Mouse (Mus musculus): ENCODE measurements around the gene Klk6. TPM values are rescaled to one million over a fixed set of nuclear protein-coding genes. Genes with fewer than 3 reads are reported as not detected.

Klk6 gene
- total RNA-seq (2021), result not detected
- long read RNA-seq, experiment 1, result 0 reads
- long read RNA-seq, experiment 2, result 0 reads

DNA sequence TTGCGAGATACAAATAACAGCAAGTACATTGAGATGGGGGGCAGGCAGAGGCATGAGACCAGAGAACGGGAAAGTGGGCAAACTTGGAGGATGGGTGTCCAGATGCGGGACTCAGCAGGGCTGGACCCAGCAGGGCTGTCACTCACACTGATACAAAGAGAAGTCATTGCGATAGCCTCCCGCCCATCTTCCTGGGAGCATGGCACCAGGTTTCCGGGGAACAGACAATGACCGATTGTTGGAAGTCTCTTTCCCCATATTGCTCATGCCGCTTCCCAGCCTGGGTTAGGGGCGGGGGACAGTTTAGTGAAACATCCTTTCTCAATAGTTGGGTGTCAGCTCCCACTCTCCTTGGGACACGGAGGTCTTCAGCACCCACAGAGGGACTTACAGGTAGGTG is at the start of gene Klk6:
Gene Klk6 (plus strand): TSS at position 301 of the 400 bp plus-strand sequence.
- DNase-seq (ENCODE audit: low spot score in 2 of 2), result no peak

DNA sequence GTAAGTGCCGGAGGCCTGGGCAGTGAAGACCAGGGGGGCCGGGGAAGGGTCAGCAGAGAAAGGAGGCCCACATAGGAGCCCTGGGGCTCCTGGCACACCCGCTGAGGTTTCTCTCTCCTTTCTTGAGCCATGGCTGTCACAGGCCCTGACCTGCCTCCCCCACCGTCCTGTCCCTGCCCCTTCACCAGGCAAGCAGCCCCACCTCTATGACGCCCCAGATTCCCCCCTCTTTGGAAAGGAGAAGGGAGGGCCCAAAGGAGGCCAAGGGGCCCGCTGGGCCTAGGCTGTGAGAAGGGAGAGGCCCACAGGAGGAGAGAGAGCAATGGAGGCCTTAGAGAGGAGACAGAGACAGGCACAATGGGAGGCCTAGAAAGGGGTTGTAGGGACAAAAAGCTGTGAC is 49.5 kb upstream of the Klk6 start:
- peak in 1 of 2 experiments; percentile 5 for DNase-seq (ENCODE audit: low spot score in 2 of 2)

DNA sequence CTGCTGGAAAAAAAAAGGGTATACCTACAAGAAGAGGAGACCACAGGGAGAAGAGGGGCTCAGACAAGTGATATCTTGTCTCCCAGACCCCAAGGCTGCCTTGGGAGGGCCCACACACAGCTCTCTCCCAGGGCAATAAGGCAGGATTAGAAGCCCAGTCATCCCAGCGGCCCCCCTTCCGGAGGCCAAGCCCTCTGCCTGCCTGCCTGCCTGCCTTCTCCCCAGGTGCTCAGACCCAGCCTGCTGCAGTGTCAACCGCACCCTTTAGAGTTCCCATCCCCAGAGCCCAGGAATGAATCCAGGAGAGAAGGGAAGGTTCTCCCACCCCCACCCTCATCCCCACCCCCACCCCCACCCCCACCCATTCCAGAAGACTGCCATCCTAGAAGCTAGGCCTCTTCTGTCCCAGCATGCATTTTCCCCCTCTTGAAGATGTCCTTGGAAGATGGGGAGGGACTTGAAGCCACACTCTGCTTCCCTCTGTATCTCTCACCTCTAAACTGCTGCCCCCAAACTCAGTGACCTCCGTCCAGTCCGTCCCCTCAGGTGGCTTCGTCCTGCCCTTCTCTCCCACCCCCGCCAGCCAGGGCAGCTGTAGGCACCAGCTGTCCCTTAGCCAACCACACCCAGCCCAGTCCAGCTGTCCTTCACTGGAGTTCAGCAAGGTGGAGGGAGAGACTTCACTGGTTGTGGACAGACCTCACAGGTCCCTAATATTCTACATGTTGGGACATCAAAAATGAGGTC is 48.8 kb upstream of the Klk6 start:
- peak in 1 of 2 experiments; percentile 6 for DNase-seq (ENCODE audit: low spot score in 2 of 2)

DNA sequence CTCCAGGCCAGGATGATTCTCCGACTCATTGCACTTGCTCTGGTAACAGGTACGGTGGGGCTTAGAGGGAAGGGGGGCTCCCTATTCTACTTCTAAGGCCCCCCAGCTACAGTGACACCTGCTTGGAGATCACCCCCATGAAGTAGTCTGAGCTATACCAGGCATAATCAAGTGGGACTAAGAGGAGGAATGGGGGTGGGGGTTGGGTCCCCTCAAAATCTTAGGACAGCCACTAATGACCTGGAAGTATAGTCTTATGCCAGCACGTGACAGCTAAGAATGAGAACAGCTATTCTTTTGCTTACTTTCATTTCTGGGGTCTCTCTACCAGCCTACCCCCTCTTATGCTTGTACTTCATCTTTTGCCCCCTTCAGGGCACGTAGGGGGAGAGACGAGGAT is 47.8 kb upstream of the Klk6 start:
- DNase-seq (ENCODE audit: low spot score in 2 of 2), result no peak

DNA sequence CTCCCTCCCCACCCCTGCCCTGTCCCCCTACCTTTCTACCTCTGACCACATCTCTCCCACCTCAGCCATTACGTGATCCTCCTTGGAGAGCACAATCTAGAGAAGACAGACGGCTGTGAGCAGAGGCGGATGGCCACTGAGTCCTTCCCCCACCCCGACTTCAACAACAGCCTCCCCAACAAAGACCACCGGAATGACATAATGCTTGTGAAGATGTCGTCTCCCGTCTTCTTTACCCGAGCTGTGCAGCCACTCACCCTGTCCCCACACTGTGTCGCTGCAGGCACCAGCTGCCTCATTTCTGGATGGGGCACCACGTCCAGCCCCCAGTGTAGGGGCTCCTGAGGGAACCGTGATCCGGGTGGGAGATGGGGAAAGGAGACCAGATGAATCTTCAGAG is 46.9 kb upstream of the Klk6 start:
- DNase-seq (ENCODE audit: low spot score in 2 of 2), result peak in 1 of 2 experiments; percentile 11

DNA sequence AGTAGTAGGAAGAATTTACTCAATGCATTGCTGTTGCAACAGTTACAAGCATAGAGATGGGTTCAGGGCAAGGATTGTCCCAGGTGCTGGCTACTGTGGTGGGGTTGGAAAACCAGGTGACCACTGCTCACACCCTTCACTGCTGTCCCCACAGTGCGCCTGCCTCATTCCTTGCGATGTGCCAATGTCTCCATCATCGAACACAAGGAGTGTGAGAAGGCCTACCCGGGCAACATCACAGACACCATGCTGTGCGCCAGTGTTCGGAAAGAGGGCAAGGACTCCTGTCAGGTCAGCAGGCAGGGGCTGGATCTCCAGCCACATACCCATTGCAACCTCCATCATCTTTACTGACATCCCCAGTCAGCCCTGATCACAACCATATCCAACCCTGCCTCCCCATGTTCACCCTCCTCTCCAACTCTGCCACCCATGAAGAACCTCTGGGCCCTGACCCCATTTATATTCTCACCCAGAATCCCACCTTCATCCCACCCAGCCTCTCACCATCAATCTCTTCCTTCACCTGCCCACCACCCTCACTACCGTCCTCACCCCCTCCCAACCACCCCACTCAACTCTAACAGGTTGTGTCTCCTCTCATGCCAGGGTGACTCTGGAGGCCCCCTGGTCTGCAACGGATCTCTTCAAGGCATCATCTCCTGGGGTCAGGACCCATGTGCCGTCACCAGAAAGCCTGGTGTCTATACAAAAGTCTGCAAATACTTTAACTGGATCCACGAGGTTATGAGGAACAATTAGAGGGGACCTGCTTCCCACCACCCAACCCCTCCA is 45.9 kb upstream of the Klk6 start:
- peak in 1 of 2 experiments; percentile 12 for DNase-seq (ENCODE audit: low spot score in 2 of 2)

DNA sequence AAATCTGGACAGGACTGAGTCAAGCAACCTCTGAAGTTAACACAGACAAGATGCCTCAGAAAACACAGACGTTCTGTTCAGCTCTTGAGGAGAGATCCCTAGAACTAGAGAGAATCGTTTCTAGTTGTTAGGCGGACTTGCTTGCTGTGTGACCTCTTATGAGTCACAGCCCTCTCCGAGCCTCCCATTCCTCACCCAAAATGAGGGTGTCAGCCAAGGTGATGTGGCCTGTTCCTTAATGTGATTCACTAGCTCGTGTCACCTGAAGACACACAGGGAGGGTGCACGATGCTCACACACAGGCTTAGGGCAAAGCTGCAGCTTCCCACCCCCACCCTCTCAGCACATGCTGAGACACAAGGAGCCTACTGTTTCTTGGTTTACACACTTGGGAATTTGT is 44.1 kb upstream of the Klk6 start:
- peak in 1 of 2 experiments; percentile 14 for DNase-seq (ENCODE audit: low spot score in 2 of 2)

DNA sequence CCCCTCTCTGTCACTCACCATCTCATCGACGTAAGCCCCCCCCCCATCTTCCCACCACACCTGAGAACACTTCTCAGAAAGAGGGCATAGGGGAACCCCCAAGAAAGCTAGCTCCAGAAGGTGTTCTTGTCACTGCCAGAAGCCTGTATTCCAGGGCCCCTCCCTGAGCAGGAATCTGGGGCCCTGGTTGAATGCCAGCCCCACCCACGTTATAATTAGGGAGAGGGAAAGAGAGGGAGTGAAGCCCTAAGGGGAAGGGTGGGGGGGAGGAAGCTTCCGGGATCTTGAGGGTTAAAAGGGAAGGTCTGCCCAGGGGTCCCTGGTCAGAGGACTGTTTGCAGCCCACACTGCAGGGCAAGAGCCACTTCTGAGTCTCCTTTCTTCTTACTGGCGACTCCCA is 43.6 kb upstream of the Klk6 start, which contains the start of gene Klk10:
Gene Klk10 (plus strand): TSS at position 290 of the 400 bp plus-strand sequence.
- DNase-seq (ENCODE audit: low spot score in 2 of 2), result peak in 1 of 2 experiments; percentile 10

DNA sequence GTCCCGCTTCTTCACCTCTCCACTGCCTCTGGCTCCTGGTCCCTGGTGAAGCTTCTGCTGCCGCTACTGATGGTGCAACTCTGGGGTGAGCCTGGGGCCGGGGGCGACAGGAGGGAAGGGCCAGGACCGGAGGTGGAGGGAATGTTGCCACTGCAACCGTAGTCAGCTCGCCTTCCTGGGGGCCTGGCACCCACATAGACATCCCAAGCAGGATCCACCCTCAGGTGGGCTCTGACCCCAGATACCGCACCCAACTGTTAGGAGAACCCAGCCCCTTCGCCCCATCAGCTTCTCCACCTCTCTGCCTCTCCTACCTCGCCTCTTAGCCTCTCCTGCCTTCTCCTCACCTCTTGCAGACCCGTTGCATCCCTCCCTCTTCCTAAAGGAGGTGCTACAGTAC is 42.8 kb upstream of the Klk6 start:
- peak in 1 of 2 experiments; percentile 15 for DNase-seq (ENCODE audit: low spot score in 2 of 2)

DNA sequence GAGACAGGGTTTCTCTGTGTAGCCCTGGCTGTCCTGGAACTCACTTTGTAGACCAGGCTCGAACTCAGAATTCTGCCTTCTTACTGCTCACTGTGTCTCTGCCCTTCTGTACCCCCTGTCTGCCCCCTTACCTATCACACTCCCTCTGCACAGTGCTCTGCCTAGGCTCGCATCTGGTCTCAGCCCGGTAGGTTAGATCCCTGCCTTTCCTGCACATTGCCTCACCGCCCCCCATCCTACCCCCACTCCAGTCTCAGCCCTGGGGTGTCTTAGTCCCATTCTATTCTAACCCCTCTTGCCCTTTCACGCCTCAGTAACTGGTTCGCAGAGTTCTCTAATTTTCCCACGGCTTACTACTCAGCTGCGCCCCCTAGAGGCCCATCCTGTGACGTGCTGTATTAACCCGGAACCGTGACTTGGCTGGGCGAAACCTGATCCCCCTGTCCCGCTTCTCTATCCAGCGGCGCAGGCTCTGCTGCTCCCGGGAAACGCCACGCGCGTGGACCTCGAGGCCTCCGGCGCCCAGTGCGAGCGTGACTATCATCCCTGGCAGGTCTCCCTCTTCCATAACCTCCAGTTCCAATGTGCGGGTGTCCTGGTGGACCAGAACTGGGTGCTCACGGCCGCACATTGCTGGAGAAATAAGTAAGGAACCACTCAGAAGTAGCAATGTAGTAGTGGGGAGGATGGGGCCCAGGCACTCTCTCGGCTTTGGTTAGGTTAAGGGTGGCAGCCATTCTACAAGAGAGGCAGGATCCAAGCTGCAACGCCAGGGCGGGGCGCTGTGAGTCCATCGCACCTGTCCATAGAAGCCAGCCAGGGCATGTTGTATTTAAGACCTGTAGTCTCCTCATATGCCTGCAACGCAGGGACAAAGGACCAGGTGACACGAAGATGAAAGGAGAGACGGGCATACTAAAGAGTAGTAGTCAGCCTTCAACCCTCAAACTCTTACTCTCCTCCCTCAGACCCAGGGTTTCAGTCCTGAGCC is 41.7 kb upstream of the Klk6 start:
- DNase-seq (ENCODE audit: low spot score in 2 of 2), result peak; percentile 67 to 71

DNA sequence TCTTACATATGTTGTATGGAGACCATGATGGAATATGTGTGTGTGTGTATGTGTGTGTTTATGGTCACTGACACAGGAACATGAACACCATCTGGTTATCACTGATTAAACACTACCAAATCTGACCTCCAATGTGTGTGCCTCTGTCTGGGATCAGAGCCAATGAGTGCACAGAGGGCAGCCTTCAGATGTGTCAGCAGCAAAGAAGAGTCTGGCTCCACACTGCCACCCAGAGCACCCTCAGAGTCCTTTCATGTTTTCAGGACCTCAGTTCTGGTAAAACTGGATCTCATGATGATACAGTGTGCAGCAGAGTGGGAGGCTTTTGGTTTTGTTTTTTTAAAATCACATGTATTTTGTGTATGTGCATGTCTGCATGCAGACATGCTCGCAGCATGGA is 39.0 kb upstream of the Klk6 start:
- no peak for DNase-seq (ENCODE audit: low spot score in 2 of 2)

DNA sequence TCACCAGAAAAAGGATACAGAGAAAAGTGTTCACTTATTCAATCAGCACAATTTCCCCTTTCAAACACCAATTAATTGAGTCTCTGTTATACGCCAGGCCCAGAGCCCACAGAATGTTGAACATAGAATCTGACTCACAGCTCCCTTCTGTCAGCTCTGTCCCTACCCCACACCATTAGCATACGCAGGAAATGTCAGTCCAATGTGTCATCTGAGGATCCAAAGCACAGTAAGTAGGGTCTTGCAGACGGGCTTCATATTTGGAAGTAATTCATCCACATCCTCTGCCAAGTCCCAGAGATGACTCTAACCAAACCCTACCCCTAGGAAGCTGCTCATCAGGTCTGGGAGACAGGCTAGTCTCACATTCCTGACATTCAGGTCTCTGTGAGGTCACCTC is 36.2 kb upstream of the Klk6 start:
- no peak for DNase-seq (ENCODE audit: low spot score in 2 of 2)

DNA sequence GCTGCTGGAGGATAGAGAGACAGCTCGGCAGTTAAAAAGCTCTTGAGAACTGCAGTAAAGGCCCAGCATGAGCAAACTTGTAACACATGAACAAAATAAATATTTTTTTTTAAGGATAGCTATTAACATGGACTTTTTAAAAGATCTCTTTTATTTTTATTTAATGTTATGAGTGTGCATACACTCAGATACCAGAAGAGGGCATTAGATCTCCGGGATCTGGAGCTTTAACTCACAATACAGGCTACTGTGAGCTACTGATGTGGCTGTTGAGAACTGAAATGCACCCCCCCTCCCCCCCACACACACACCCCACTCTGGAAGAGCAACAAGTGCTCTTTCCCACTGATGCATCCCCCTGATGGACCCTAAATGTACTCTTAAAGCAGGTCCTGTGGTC is 35.0 kb upstream of the Klk6 start:
- no peak for DNase-seq (ENCODE audit: low spot score in 2 of 2)

DNA sequence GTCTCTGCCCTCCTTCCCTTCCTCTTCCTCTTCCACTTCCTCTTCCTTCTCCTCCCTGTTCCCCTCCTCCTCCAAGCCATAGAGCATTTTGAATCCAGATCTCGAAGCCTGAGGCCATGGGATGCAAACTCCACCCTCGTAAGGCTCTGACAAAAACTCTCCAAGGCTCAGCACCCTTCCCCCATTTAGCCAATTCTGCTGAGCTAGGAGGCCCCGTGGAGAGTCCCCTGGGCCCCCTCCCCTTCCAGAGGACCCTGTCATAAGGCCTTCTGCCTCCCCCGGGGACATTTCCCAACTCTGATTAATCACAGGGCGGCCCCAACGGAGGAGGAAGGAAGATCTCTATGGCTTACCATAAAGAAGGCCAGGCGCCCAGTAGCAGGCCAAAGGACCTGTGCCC is 32.7 kb upstream of the Klk6 start, which contains the start of gene Klk9:
Gene Klk9 (plus strand): TSS at position 301 of the 400 bp plus-strand sequence.
- DNase-seq (ENCODE audit: low spot score in 2 of 2), result no peak

DNA sequence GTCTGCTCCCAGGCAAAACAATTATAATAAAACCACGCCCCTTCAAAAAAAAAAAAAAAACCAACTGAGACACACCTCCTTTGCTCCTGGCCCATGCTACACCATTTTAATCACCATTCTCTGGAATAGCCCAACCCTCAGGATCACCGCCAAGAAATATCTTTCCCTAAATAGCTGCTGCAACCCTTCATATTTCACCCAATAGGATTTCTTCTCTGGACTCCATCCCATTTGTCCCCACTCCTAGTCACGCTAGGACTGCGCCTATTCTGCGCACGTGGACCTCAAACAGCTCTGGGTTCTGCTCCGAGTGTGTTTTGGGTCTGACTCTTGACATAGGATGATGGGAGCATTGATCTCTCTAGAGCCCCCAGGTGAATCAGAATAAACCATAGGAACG is 27.9 kb upstream of the Klk6 start:
- DNase-seq (ENCODE audit: low spot score in 2 of 2), result no peak

DNA sequence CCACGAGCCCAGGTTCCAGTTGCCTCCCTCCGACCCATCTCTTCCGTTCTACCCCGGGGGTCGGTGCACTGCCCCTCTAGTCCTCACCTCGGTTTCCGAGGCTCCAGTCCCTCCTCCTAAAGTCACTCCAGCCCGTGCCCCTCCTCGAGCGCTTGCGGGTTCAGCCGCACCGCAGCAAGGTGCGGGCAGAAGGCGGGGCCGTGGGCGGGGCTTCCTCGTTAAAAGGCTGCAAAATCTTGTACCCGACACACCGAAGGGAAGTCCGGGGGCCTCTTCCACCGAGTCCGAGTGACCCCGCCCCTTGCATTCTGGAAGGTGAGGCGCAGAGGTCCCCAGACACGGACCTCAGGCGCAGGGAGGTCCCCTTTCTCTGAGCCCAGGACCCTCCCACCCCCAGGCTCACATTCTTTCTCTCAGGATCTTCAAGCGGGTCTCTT is 26.9 kb upstream of the Klk6 start, which contains the start of gene Klk8:
Gene Klk8 (plus strand): TSS at position 245 of the 437 bp plus-strand sequence.
- no peak for DNase-seq (ENCODE audit: low spot score in 2 of 2)

DNA sequence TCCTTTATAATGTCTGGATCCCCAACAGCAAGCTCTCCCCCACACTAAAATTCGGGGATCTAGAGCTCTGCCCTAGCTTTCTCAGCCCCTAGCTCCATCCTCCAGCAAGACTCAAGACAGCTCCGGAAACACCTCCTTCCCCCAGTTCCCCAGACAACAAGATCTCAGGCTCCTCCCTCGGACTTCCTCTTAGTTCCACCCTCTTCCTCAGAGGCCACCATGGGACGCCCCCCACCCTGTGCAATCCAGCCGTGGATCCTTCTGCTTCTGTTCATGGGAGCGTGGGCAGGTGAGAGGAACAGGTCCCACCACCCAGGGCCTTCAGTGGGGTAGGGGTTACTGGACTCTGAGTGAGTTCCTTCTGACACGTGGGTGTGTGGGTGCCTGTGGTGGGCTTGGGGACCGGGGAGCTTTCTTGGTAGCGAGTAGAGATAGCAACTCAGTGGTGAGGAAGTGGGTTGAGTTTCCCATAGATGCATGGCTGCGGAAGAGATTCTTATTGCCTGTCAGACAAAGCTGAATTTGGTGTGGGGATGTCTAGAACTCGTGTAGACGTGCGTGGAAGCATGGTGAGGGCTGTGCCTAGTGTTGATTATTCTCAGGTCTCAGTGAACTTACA is 26.3 kb upstream of the Klk6 start:
- no peak for DNase-seq (ENCODE audit: low spot score in 2 of 2)

DNA sequence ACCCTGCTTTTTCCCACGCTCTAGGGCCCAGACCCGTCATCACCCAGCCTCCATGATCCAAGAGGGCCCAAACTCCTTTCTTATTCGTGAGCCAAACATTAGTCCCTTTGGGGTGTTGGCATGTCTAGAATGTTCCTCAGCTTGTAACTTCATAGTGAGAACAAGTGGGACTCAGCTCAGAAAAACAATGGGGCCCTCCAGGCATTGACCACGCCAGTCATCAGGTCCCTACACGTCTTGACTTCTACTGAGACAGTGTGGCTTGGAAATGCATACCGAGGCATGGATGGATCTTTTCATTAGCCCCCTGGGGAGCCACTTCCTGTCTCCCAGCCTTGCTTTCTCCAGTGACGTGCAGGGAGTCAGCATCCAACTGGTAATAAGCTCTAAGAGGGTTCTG is 24.4 kb upstream of the Klk6 start:
- DNase-seq (ENCODE audit: low spot score in 2 of 2), result no peak

DNA sequence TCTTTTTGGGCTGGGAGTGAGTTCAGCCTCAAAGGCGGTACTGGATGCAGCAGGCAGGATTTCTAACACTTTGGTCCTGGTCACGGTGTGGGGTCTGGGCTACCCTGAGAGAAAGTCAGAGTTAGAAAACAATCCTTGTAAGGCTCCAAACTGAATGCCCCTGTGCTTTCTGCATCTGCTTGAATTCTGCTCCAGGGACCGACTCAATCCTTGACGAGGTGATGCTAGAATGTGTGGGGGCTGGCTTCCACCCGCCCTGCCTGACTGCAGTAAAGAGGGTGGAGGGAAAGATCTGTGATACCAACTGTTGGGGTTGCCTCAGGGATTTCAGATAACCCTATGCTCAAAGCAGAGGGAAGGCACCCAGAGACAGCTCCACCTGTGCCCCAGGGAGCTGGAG is 13.3 kb upstream of the Klk6 start, which contains the start of gene Klk7:
Gene Klk7 (plus strand): TSS at position 301 of the 400 bp plus-strand sequence.
- no peak for DNase-seq (ENCODE audit: low spot score in 2 of 2)

DNA sequence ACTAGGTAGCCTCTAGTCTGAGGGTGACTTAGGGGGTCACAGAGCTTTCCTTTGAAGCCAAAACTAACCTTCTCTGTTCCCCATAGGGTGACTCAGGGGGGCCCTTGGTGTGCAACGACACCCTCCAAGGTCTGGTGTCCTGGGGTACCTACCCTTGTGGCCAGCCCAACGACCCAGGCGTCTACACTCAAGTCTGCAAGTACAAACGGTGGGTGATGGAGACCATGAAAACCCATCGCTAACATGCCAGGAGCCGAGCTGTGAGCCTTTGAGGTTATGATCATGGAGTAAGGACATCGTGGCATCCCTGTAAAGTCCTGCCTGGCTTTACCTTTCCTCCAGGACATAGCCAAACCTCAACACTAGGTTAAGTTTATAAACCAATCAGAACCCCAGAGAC is 9.1 kb upstream of the Klk6 start:
- no peak for DNase-seq (ENCODE audit: low spot score in 2 of 2)

Measured in adrenal gland, adult 18-20 months (tissue).